Mouse (Mus musculus) lung, embryonic 16.5 days (tissue): ENCODE measurements around the gene Slc37a1. TPM values are rescaled to one million over a fixed set of nuclear protein-coding genes. Genes with fewer than 3 reads are reported as not detected.

Experiments
- ATAC-seq: fragments of 200-750 bp; cut with Nextera tagmentation; 2 replicates; pipeline ENCODE4 v1.8.0; 2017; ENCODE audit warnings: low read depth, mild to moderate bottlenecking, moderate library complexity
- H3K27ac ChIP-seq: fragments of 300-500 bp; sonication (generic); 2 replicates; pipeline ENCODE4 v1.5.1; 2014; ENCODE audit warnings: mild to moderate bottlenecking, control low read depth, low read length
- H3K27me3 ChIP-seq: fragments of 300-500 bp; sonication (generic); 2 replicates; pipeline ENCODE4 v1.6.1; 2014; ENCODE audit warnings: low read depth, low read length, mixed read lengths; ENCODE audit not compliant: control insufficient read depth, insufficient read depth
- H3K36me3 ChIP-seq: fragments of 300-500 bp; sonication (generic); 2 replicates; pipeline ENCODE4 v1.6.1; 2014; ENCODE audit warnings: low read length; ENCODE audit not compliant: control insufficient read depth, insufficient read depth
- H3K4me1 ChIP-seq: fragments of 300-500 bp; sonication (generic); replicated peaks from 2 replicates; pipeline ENCODE4 v1.6.1; 2014; ENCODE audit warnings: low read length, mixed read lengths; ENCODE audit not compliant: control insufficient read depth, insufficient read depth
- H3K4me2 ChIP-seq: fragments of 300-500 bp; sonication (generic); 2 replicates; pipeline ENCODE4 v1.6.1; 2014; ENCODE audit warnings: low read depth, low read length, control low read depth
- H3K4me3 ChIP-seq: fragments of 300-500 bp; sonication (generic); 2 replicates; pipeline ENCODE4 v1.5.1; 2014; ENCODE audit warnings: mild to moderate bottlenecking, low read length, control low read depth
- H3K9ac ChIP-seq: fragments of 300-500 bp; sonication (generic); 2 replicates; pipeline ENCODE4 v1.6.1; 2014; ENCODE audit warnings: low read length, control low read depth
- H3K9me3 ChIP-seq: fragments of 300-500 bp; sonication (generic); 2 replicates; pipeline ENCODE4 v1.6.1; 2016; ENCODE audit warnings: low read length; ENCODE audit not compliant: control insufficient read depth
- WGBS: fragments of 180-500 bp; shearing (Covaris S2); extraction: QIAGEN DNeasy Blood & Tissue Kit; methylation state at CpG from one replicate; pipeline ENCODE4 v1.1.7; 2014; 5-methylcytosine and 5-hydroxymethylcytosine counted together
- polyA plus RNA-seq: library from polyadenylated mRNA; unstranded; fragments of >200 nt; fragmentation: Nextera tagmentation; extraction: Ambion mirVana; gene quantifications from 2 replicates; pipeline ENCODE4 v1.2.1, GENCODE M21; 2015

Slc37a1 gene
- polyA plus RNA-seq: 13.4 and 13.5 TPM in 2 replicates

DNA sequence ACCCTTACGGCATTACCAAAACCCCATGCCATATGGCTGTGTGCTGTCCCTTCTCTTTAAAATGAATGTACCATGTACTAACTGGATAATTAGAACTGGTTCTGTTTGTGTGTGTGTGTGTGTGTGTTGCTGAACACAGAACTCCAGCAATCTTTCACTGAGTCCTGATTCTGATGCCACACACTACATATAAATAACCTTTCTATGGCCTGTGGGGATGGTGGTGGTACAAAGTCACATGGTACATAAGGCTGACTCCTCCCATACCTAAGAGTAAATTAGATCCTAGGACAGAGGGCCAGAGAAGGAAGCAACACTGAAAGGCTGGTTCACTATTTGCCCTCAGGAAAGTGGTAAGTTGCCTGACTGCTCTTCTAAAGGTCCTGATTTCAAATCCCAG is at the start of gene Slc37a1:
Gene Slc37a1, plus strand, starts transcription at position 301 of the 400 bp plus-strand sequence.
- 87% methylated on average over 1 of the region's 1 CpGs for WGBS

DNA sequence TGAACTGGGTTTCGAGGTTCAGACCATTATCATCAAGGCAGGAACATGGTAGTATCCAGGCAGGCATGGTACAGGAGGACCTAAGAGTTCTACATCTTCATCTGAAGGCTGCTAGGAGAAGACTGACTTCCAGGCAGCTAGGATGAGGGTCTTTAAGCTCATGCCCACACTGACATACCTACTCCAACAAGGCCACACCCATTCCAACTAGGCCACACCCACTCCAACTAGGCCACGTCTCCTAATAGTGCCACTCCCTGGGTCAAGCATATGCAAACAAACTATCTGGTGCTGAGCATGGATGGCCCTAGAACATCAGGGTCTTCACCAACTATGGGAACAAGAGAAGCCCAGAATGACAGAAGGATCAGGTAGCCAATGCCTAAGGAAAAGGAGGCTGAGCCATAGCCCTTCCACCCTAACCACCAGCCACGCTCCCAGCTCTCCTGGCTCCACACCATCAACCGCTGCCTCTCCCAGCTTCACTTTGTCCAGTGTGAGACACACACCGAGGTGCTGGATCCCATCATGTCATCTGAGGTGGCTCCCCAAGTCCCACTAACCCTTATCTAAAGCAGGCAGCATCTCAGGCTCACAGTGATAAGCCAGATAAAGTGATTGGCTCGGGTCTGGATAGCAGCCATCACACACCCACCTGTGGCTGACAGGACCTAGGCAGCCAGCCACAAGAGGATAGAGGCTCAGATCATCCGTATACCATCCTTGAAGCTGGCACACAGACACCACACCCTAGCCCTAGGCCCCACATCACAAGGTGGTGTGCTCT is 48.2 kb upstream of the Slc37a1 start:
- Histone ChIP-seq H3K4me3 (no peak overlapping the region), H3K4me1 (no peaks in the 10 kb centered on the region), H3K9ac (no peak overlapping the region), H3K4me2 (no peak overlapping the region), H3K27ac (no peak overlapping the region), H3K27me3 (no peaks in the 10 kb centered on the region), H3K36me3 (no peaks in the 10 kb centered on the region), H3K9me3 (no peaks in the 10 kb centered on the region)
- ATAC-seq: no peak
- 72% methylated on average over 7 of the region's 7 CpGs for WGBS

More for the DNA sequence above, at the start of gene Slc37a1:
- no peaks in the 10 kb centered on the region for H3K27me3 ChIP-seq
- no peak within 1 kb of the TSS for H3K9ac ChIP-seq
- no peak within 1 kb of the TSS for H3K27ac ChIP-seq
- H3K4me3 ChIP-seq: no peak within 1 kb of the TSS
- H3K4me1 ChIP-seq: 0 out of 2 replicates have a peak, but pooled peaks cover 6% of the 10 kb centered on the region
- H3K4me2 ChIP-seq: no peak within 1 kb of the TSS
- H3K36me3 ChIP-seq: no peaks in the 10 kb centered on the region
- no peaks in the 10 kb centered on the region for H3K9me3 ChIP-seq
- ATAC-seq: no peak

DNA sequence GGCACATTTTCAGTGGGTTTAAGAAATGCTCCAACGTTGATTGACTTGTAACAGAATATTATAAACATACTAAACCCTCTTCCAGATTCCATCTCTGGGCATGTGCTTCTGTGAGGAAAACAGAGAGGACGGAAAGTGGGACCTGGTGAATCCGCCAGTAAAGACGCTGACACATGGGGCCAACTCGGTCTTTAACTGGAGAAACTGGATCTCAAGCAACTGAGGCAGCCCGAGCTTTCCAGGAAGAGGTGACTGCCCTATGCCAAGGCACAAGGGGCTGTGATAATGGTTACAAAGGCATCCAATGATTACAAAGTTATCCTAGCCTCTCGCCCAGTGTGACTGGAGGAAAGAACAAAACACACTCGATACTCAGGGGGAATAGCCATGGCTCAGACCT is 45.4 kb upstream of the Slc37a1 start:
- no peak for ATAC-seq
- H3K4me1 ChIP-seq: no peaks in the 10 kb centered on the region
- H3K4me3 ChIP-seq: no peak overlapping the region
- H3K27me3 ChIP-seq: no peaks in the 10 kb centered on the region
- WGBS: 74% methylated on average over 8 of the region's 8 CpGs
- no peak overlapping the region for H3K4me2 ChIP-seq
- H3K9me3 ChIP-seq: no peaks in the 10 kb centered on the region
- H3K27ac ChIP-seq: no peak overlapping the region
- no peak overlapping the region for H3K9ac ChIP-seq
- H3K36me3 ChIP-seq: no peaks in the 10 kb centered on the region

DNA sequence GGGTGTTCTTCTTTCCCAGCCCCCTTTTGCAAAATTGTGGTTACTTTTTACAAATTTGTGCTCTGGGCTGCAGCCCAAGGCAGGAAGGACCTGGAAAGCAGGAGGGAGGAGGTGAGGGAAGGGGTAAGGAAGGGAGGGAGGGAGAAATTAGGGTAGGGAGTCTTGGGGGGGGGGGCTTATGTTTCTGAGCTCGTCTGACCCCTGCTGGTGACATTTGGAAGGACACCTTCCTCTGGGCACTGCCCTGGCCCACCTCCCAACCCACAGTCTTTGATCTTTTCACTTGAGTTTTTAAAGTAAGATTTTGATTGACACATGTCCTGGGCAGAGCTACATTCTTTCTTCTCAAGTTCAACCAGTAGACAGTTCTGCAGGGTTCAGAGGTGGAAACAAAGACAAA is 43.8 kb upstream of the Slc37a1 start:
- no peaks in the 10 kb centered on the region for H3K27me3 ChIP-seq
- 0% methylated on average over 1 of the region's 1 CpGs for WGBS

DNA sequence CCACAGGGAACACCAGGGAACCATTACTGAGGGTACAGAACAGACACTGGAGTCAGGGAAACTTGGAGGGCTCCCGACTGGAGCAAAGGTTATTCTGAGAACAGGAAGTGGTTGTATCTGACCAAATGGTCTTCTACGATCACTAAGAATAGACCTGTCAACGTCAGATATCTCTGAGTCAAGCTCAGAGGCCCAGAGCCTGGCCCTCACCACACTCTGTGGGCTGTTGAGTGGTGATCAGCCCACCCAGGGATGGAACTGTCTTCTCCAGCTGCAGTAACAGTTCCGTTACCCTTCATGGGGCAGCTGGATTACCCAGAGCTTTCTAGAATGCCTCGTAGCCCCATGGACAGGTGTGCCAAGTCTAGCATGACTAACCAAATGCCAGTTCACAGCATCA is 41.3 kb upstream of the Slc37a1 start:
- H3K27ac ChIP-seq: no peak overlapping the region
- H3K9me3 ChIP-seq: no peaks in the 10 kb centered on the region
- H3K9ac ChIP-seq: no peak overlapping the region
- no peak overlapping the region for H3K4me2 ChIP-seq
- 66% methylated on average over 5 of the region's 5 CpGs for WGBS
- no peaks in the 10 kb centered on the region for H3K36me3 ChIP-seq
- no peak for ATAC-seq
- no peak overlapping the region for H3K4me3 ChIP-seq
- no peaks in the 10 kb centered on the region for H3K27me3 ChIP-seq
- H3K4me1 ChIP-seq: no peaks in the 10 kb centered on the region

More for the DNA sequence above, 43.8 kb upstream of the Slc37a1 start:
- H3K4me3 ChIP-seq: no peak overlapping the region
- H3K4me2 ChIP-seq: no peak overlapping the region
- no peaks in the 10 kb centered on the region for H3K9me3 ChIP-seq
- H3K36me3 ChIP-seq: no peaks in the 10 kb centered on the region
- H3K4me1 ChIP-seq: no peaks in the 10 kb centered on the region
- H3K27ac ChIP-seq: no peak overlapping the region
- ATAC-seq: no peak
- no peak overlapping the region for H3K9ac ChIP-seq

DNA sequence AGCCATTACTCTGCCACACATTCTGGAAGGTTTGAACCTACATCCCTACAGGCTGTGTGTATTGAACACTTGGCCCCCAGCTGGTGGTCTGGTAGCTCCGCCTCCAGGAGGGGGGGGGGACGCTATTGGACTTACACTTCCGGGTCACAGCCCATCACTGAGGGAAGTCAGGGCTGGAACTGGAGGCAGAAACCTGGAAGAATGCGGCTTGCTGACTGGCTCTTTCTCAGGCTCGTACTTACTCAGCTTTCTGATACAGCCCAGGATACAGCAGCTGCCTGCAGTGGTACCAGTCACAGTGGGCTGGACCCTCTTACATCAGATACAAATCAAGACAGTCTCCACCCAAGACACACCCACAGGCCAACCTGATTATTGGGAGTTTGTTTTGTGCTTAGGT is 39.4 kb upstream of the Slc37a1 start:
- Histone ChIP-seq H3K36me3 (no peaks in the 10 kb centered on the region), H3K4me2 (no peak overlapping the region), H3K27ac (no peak overlapping the region), H3K4me1 (no peaks in the 10 kb centered on the region), H3K9me3 (no peaks in the 10 kb centered on the region), H3K4me3 (no peak overlapping the region), H3K27me3 (no peaks in the 10 kb centered on the region), H3K9ac (no peak overlapping the region)
- no peak for ATAC-seq
- 19% methylated on average over 5 of the region's 5 CpGs for WGBS

DNA sequence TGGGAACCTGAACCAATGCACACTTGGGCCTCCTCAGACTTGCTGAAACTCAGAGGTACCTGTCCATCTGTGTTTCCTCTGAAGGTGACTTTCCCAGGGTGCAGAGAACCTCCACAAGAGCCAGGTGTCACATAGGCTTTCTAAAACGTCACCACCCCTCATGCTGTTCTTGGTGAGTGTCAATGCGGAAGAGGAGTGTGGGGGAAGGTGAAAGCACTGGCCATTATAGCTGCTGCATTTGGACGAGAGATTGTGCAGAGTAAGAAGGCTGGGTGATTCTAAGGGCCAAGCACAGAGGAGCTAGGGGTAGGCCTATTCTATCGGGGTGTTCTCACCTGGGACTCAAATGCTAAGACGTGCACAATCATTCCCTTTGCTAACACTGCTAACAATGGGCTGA is 32.6 kb upstream of the Slc37a1 start:
- WGBS: 53% methylated on average over 5 of the region's 5 CpGs
- no peaks in the 10 kb centered on the region for H3K9me3 ChIP-seq
- H3K9ac ChIP-seq: no peak overlapping the region
- H3K27me3 ChIP-seq: no peaks in the 10 kb centered on the region
- H3K4me1 ChIP-seq: no peaks in the 10 kb centered on the region
- no peaks in the 10 kb centered on the region for H3K36me3 ChIP-seq
- no peak for ATAC-seq
- no peak overlapping the region for H3K4me3 ChIP-seq
- H3K27ac ChIP-seq: no peak overlapping the region
- no peak overlapping the region for H3K4me2 ChIP-seq

DNA sequence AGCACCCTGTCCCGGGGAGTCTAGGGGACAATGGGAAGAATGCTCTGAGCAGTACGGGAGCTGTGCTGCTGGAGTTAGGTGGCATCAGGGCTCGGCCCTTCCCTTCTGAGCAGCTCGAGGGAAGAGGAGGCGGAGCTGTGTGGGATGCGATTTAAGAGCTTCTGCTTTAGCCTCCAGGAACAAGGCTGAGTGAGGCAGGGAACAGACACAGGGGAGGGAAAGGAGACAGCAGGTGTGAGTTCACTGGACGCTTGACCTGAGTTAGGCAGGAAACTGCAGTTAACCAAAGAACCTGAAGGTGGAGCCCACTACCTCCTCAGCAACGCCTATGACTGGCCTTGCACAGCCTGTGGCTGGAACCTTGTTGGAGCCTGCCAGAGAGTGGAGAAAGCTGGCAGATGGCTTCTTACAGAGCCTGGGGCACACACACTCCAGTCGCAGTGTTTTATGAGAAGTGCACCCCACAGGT is 32.1 kb upstream of the Slc37a1 start:
- Histone ChIP-seq H3K9ac (no peak overlapping the region), H3K27me3 (no peaks in the 10 kb centered on the region), H3K27ac (no peak overlapping the region), H3K4me1 (no peaks in the 10 kb centered on the region), H3K4me2 (no peak overlapping the region), H3K36me3 (no peaks in the 10 kb centered on the region), H3K9me3 (no peaks in the 10 kb centered on the region), H3K4me3 (no peak overlapping the region)
- WGBS: 10% methylated on average over 7 of the region's 9 CpGs
- ATAC-seq: peak; percentile 68

DNA sequence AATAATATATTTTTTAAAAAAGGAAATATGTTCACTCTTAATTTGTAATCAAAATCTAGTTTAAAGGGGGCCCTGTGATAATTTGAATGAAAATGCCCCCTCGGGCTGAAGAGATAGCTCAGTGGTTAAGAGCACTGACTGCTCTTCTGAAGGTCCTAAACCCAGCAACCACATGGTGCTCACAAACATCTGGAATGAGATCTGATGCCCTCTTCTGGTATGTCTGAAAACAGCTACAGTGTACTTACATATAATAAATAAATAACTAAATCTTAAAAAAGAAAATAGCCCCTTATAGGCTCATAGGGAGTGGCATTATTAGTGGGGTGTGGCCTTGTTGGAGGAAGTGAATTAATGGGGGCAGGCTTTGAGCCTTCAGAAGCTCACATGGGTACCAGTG is 29.4 kb upstream of the Slc37a1 start:
- ATAC-seq: no peak
- 86% methylated on average over 1 of the region's 1 CpGs for WGBS
- no peaks in the 10 kb centered on the region for H3K27me3 ChIP-seq
- H3K27ac ChIP-seq: no peak overlapping the region
- H3K9me3 ChIP-seq: no peaks in the 10 kb centered on the region
- H3K4me2 ChIP-seq: no peak overlapping the region
- H3K9ac ChIP-seq: no peak overlapping the region
- H3K4me1 ChIP-seq: no peaks in the 10 kb centered on the region
- no peaks in the 10 kb centered on the region for H3K36me3 ChIP-seq
- H3K4me3 ChIP-seq: no peak overlapping the region
